In the genomic region with DNA sequence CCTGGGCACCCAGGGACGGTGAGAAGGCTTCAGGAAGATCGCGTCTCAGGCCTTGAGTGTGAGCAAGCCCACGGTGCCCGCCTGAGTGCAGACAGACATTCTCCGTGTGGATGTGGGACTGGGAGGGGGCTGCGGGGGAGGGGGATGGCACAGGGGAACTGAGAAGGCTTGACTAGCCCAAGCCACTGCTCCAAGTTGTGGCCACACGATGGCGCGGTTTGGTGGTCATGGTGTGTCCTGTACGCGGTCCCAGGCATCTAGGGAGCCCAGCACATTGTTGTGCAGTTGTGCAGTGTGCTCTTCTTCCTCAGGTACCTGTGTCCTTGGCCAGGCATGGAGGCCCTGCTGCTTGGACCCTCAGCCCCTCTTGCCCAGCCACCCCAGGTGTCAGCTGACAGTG, we compare ENCODE assay signal across 16 mouse cellular contexts. TPM values are rescaled to one million over a fixed set of nuclear protein-coding genes. Genes with fewer than 3 reads are reported as not detected.
A peak's percentile ranks its signal among the peaks of the same experiment; 100 is the strongest.
DNase-seq lines count a peak whose midpoint lies in the region; ATAC-seq and TF ChIP-seq lines count a peak whose summit lies in the region.
"Had no signal": no experiment of that assay in that cellular context is flagged by ENCODE, and none has a peak within 500 bp of the region (broad histone marks: within the 10 kb centered on the region; RNA-seq: fewer than 3 reads in every experiment).

No protein-coding gene starts in this region.

- no peak overlapping the region for H3K27ac ChIP-seq in layer of hippocampus, adult 2 months
- no peak overlapping the region for H3K27ac ChIP-seq in limb, embryonic 11.5 days (replicated peaks; ENCODE audit: low read depth, low read length)
- H3K27ac ChIP-seq in thymus, adult 2 months (ENCODE audit: control insufficient read depth, insufficient read depth, low read length), result no peak overlapping the region
- H3K27ac ChIP-seq: limb, embryonic 12.5 days; macrophage; neural tube, embryonic 12.5 days; stomach, embryonic 15.5 days had no signal

- TF ChIP-seq CTCF in layer of hippocampus, adult 2 months (conservative IDR thresholded peaks at IDR 0.05), result peak; percentile 49
- no peak for TF ChIP-seq CTCF in thymus, adult 2 months (IDR thresholded peaks at IDR 0.05; ENCODE audit: borderline replicate concordance, control insufficient read depth, extremely low read depth, insufficient read depth, low read length, poor library complexity)

- H3K9ac ChIP-seq in limb, embryonic 11.5 days (ENCODE audit: low read length), result no peak overlapping the region
- H3K9ac ChIP-seq: limb, embryonic 12.5 days; neural tube, embryonic 12.5 days; stomach, embryonic 15.5 days had no signal

- 38% methylated on average over 12 of the region's 12 CpGs for WGBS in limb, embryonic 11.5 days
- WGBS in thymus, adult 2 months, result 90% methylated on average over 12 of the region's 12 CpGs

- H3K9me3 ChIP-seq in limb, embryonic 11.5 days (ENCODE audit: control insufficient read depth, low read length), result no peaks in the 10 kb centered on the region
- H3K9me3 ChIP-seq: limb, embryonic 12.5 days; neural tube, embryonic 12.5 days; stomach, embryonic 15.5 days had no signal

- H3K4me2 ChIP-seq in limb, embryonic 11.5 days (ENCODE audit: low read depth, severe bottlenecking), result no peak overlapping the region
- H3K4me2 ChIP-seq: limb, embryonic 12.5 days; neural tube, embryonic 12.5 days; stomach, embryonic 15.5 days had no signal

- DNase-seq in layer of hippocampus, adult 2 months (ENCODE audit: low spot score in 2 of 2), result no peak
- DNase-seq in layer of hippocampus, adult 9-11 months, result no peak
- DNase-seq in ES-CJ7 (ENCODE audit: low read depth, low spot score), result peak; percentile 63
- peak; percentile 78 for DNase-seq in embryo, embryonic 10 days (ENCODE audit: low spot score)
- peak; percentile 45 for DNase-seq in limb, embryonic 11.5 days (ENCODE audit: low spot score)
- DNase-seq in thymus, adult 2 months, result no peak
- no peak for DNase-seq in spleen, adult 12 weeks (ENCODE audit: low spot score)
- no peak for DNase-seq in frontal cortex, adult 2 months (ENCODE audit: extremely low spot score in 1 of 2, low spot score in 1 of 2)
- DNase-seq: cerebellum, postnatal 14 days; right cerebral cortex, postnatal 25 days had no signal

- H3K27me3 ChIP-seq in limb, embryonic 11.5 days (ENCODE audit: control insufficient read depth, insufficient read depth, low read length), result no peaks in the 10 kb centered on the region
- no peaks in the 10 kb centered on the region for H3K27me3 ChIP-seq in thymus, adult 2 months (ENCODE audit: control insufficient read depth, insufficient read depth, low read length)
- H3K27me3 ChIP-seq: neural tube, embryonic 12.5 days; stomach, embryonic 15.5 days had no signal

- 0 out of 2 replicates have a peak, but pooled peaks cover 2% of the 10 kb centered on the region for H3K4me1 ChIP-seq in limb, embryonic 11.5 days (ENCODE audit: control insufficient read depth, insufficient read depth, low read length)
- no peaks in the 10 kb centered on the region for H3K4me1 ChIP-seq in thymus, adult 2 months (replicated peaks; ENCODE audit: control insufficient read depth, insufficient read depth, low read length)

- ATAC-seq in limb, embryonic 11.5 days (ENCODE audit: insufficient number of reproducible peaks, low FRiP score, low TSS enrichment, low read depth), result no peak

- H3K4me3 ChIP-seq in layer of hippocampus, adult 2 months, result no peak overlapping the region
- H3K4me3 ChIP-seq in limb, embryonic 11.5 days (ENCODE audit: low read depth, low read length), result no peak overlapping the region
- H3K4me3 ChIP-seq in thymus, adult 2 months (ENCODE audit: control insufficient read depth, insufficient read depth, low read length), result no peak overlapping the region
- H3K4me3 ChIP-seq: limb, embryonic 12.5 days; neural tube, embryonic 12.5 days; stomach, embryonic 15.5 days had no signal

- H3K36me3 ChIP-seq in limb, embryonic 11.5 days (ENCODE audit: control insufficient read depth, insufficient read depth, low read length), result peaks cover 2% of the 10 kb centered on the region; the same call in 1 of the 2 replicates
- H3K36me3 ChIP-seq in thymus, adult 2 months (ENCODE audit: control insufficient read depth, insufficient read depth, low read length), result no peaks in the 10 kb centered on the region
- H3K36me3 ChIP-seq: stomach, embryonic 15.5 days had no signal

- no peak for TF ChIP-seq POLR2A in thymus, adult 2 months (IDR thresholded peaks at IDR 0.05; ENCODE audit: control insufficient read depth, extremely low read depth, insufficient read depth, low read length, poor library complexity)

RNA-seq across cellular contexts. Expression of gene Cabp7, which starts 12.4 kb away (rescaled TPM):
- total RNA-seq in layer of hippocampus, adult 2 months (2021), result 100 to 1,000 TPM; 309 to 329 TPM
- 0.07 and 0.19 TPM in 2 replicates for polyA plus RNA-seq in limb, embryonic 11.5 days (2014; fragmentation: Nextera tagmentation; extraction: Ambion mirVana)
- 0.11 and 0.19 TPM in 2 replicates for polyA plus RNA-seq in thymus, adult 2 months (2012; rRNA removed)
- polyA plus RNA-seq in frontal cortex, adult 2 months (2012; rRNA removed), result 14.8 and 15.7 TPM in 2 replicates
- total RNA-seq: heart, adult 8-10 months; hematopoietic stem cell, adult 5-6 weeks had no signal

RNA-seq across cellular contexts. Expression of gene Zmat5, which starts 29.7 kb away (rescaled TPM):
- 10 to 100 TPM; 33.1 to 34.0 TPM for total RNA-seq in layer of hippocampus, adult 2 months (2021)
- 77.1 and 78.9 TPM in 2 replicates for polyA plus RNA-seq in limb, embryonic 11.5 days (2014; fragmentation: Nextera tagmentation; extraction: Ambion mirVana)
- 66.0 and 73.8 TPM in 2 replicates for polyA plus RNA-seq in thymus, adult 2 months (2012; rRNA removed)
- 48.6 and 49.5 TPM in 2 replicates for polyA plus RNA-seq in frontal cortex, adult 2 months (2012; rRNA removed)

RNA-seq across cellular contexts. Expression of gene Uqcr10, which starts 30.0 kb away (rescaled TPM):
- total RNA-seq in layer of hippocampus, adult 2 months (2021), result 100 to 1,000 TPM; 367 to 391 TPM
- polyA plus RNA-seq in limb, embryonic 11.5 days (2014; fragmentation: Nextera tagmentation; extraction: Ambion mirVana), result 639 and 641 TPM in 2 replicates
- 662 and 850 TPM in 2 replicates for polyA plus RNA-seq in thymus, adult 2 months (2012; rRNA removed)
- polyA plus RNA-seq in frontal cortex, adult 2 months (2012; rRNA removed), result 977 and 1,045 TPM in 2 replicates

Comparison
In these comparisons a context has a peak if more than half of its experiments do, and no peak if none do; other contexts are left out.
1. DNase-seq: peak in ES-CJ7 (single experiment), embryo, embryonic 10 days (single experiment) and limb, embryonic 11.5 days (single experiment); none in layer of hippocampus, adult 2 months (0 of 2), layer of hippocampus, adult 9-11 months (single experiment), thymus, adult 2 months (single experiment), spleen, adult 12 weeks (single experiment) and frontal cortex, adult 2 months (0 of 2).
2. RNA of gene Cabp7, which starts 12.4 kb away (polyA plus RNA-seq): 14.8 to 15.7 TPM in frontal cortex, adult 2 months; 0.11 to 0.19 TPM in thymus, adult 2 months and 0.07 to 0.19 TPM in limb, embryonic 11.5 days; every median in the first group is over 10 times any median in the second.